In genomic region chr16:43503010-43503635, GRCm38 (mm10) we compare ENCODE assay signal across 8 mouse cellular contexts.
DNase-seq lines count a peak whose midpoint lies in the region; ATAC-seq and TF ChIP-seq lines count a peak whose summit lies in the region.

No protein-coding gene starts in this region.

- H3K27ac ChIP-seq in heart, postnatal 0 days (ENCODE audit: low read depth), result peak overlapping the region; percentile 78

- H3K9ac ChIP-seq in heart, postnatal 0 days (replicated peaks; ENCODE audit: low read depth, low read length), result peak overlapping the region; percentile 66

- no peak for TF ChIP-seq CTCF in lung, adult 2 months (IDR thresholded peaks at IDR 0.05; ENCODE audit: insufficient read depth, low read length)
- no peak for TF ChIP-seq CTCF in heart, postnatal 0 days (IDR thresholded peaks at IDR 0.05; ENCODE audit: low read depth)

- peaks cover 17% of the 10 kb centered on the region for H3K4me1 ChIP-seq in lung, adult 2 months (ENCODE audit: control insufficient read depth, insufficient read depth, low read length)
- H3K4me1 ChIP-seq in heart, postnatal 0 days (ENCODE audit: control insufficient read depth, insufficient read depth), result peaks cover 28% of the 10 kb centered on the region

- no peak for ATAC-seq in heart, postnatal 0 days (ENCODE audit: insufficient read depth, low read depth)

- TF ChIP-seq POLR2A in lung, adult 2 months (IDR thresholded peaks at IDR 0.05; ENCODE audit: borderline replicate concordance, extremely low read depth, low read depth, low read length), result no peak

- no peaks in the 10 kb centered on the region for H3K27me3 ChIP-seq in heart, postnatal 0 days (ENCODE audit: control insufficient read depth, insufficient read depth, low read length)

- no peak for TF ChIP-seq EP300 in heart, postnatal 0 days (IDR thresholded peaks at IDR 0.05; ENCODE audit: low read depth)

- DNase-seq in lung, adult 2 months, result no peak
- no peak for DNase-seq in lung, postnatal 36 days
- DNase-seq in cerebellum, postnatal 14 days, result peak; percentile 67 to 71
- peak; percentile 32 for DNase-seq in heart, postnatal 0 days (ENCODE audit: low spot score)
- DNase-seq in mesoderm, embryonic 11.5 days (ENCODE audit: low read depth, low spot score), result peak; percentile 87
- DNase-seq in testis, postnatal 10 days (ENCODE audit: low spot score), result no peak
- DNase-seq in adipocyte (ENCODE audit: low spot score), result no peak
- DNase-seq in gastrocnemius, adult 8-10 months (ENCODE audit: low spot score in 2 of 2), result no peak

- H3K4me3 ChIP-seq in lung, adult 2 months (replicated peaks; ENCODE audit: extremely low read depth, low read depth, low read length), result peak overlapping the region; percentile 1
- peak overlapping the region; percentile 49 for H3K4me3 ChIP-seq in heart, postnatal 0 days (ENCODE audit: low read depth, low read length)

- H3K9me3 ChIP-seq in heart, postnatal 0 days (replicated peaks; ENCODE audit: control insufficient read depth, low read length), result no peaks in the 10 kb centered on the region

- 17% methylated on average over 13 of the region's 13 CpGs for WGBS in lung, adult 2 months
- WGBS in heart, postnatal 0 days, result 6% methylated on average over 13 of the region's 13 CpGs

- H3K4me2 ChIP-seq in heart, postnatal 0 days (ENCODE audit: low read depth, low read length), result peak overlapping the region; percentile 81

- H3K36me3 ChIP-seq in heart, postnatal 0 days (replicated peaks; ENCODE audit: control insufficient read depth, insufficient read depth, low read length), result no peaks in the 10 kb centered on the region

Comparison
In these comparisons a context has a peak if more than half of its experiments do, and no peak if none do; other contexts are left out.
1. DNase-seq: peak in cerebellum, postnatal 14 days (2 of 2), heart, postnatal 0 days (single experiment) and mesoderm, embryonic 11.5 days (single experiment); none in lung, adult 2 months (single experiment), lung, postnatal 36 days (single experiment), testis, postnatal 10 days (single experiment), adipocyte (single experiment) and gastrocnemius, adult 8-10 months (0 of 2).